Mouse (Mus musculus): Measurements from ENCODE around the gene Sgsm2. TPM values are rescaled to one million over a fixed set of nuclear protein-coding genes. Genes with fewer than 3 reads are reported as not detected.
"Not testable (repeated sequence)": the region's sequence is repeated elsewhere in the genome, so short reads cannot be mapped to it uniquely, and the experiment has no call there.

Sgsm2 gene
- polyA plus RNA-seq, 1 experiment from 2014 or later: 23.7 TPM

DNA sequence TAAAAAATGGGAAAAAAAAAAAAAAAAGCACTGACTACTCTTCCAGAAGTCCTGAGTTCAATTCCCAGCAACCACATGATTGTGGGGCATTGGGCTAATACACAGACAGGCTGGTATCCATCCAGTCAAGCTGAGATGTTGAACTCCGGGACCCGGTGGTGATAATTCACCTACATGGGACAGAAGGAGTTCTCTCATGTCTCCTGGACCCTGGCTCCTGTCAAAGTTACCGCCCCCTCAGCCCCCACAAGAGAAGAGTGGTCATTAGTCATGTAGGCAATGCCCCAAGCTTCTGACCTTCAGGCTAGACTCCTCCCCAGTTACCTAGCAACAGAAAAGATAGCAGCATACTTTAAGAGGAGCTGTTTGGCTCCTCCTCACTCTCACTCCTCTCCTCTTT lies 85.8 kb downstream of the Sgsm2 start:
- not testable (repeated sequence) for H3K4me1 ChIP-seq (replicated peaks; ENCODE audit: control insufficient read depth, insufficient read depth, low read length); H3K4me2 ChIP-seq (replicated peaks); H3K27me3 ChIP-seq (ENCODE audit: control insufficient read depth, insufficient read depth, low read length); H3K9ac ChIP-seq; ATAC-seq (ENCODE audit: low FRiP score); H3K9me3 ChIP-seq (ENCODE audit: control insufficient read depth, low read length); H3K27ac ChIP-seq; DNase-seq (ENCODE audit: low spot score); H3K4me3 ChIP-seq (replicated peaks; ENCODE audit: low read length)
- peaks cover 34% of the 10 kb centered on the region for H3K36me3 ChIP-seq (replicated peaks; ENCODE audit: control insufficient read depth, insufficient read depth)
- WGBS: 43% methylated on average over 3 of the region's 3 CpGs

DNA sequence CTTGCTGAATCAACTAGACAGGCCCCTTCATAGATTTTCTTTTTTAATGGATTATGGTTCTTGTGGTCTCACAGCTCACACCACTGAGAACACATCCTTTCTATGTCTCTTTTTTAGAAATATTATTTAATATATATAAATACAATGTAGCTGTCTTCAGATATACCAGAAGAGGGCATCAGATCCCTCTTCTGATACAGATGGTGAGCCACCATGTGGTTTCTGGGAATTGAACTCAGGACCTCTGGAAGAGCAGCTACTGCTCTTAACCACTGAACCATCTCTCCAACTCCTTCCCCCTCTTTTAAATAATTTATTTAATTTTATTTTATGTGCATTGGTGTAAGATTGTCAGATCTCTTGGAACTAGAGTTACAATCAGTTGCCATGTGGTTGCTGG lies 86.7 kb downstream of the Sgsm2 start:
- peaks cover 43% of the 10 kb centered on the region for H3K36me3 ChIP-seq (replicated peaks; ENCODE audit: control insufficient read depth, insufficient read depth)

DNA sequence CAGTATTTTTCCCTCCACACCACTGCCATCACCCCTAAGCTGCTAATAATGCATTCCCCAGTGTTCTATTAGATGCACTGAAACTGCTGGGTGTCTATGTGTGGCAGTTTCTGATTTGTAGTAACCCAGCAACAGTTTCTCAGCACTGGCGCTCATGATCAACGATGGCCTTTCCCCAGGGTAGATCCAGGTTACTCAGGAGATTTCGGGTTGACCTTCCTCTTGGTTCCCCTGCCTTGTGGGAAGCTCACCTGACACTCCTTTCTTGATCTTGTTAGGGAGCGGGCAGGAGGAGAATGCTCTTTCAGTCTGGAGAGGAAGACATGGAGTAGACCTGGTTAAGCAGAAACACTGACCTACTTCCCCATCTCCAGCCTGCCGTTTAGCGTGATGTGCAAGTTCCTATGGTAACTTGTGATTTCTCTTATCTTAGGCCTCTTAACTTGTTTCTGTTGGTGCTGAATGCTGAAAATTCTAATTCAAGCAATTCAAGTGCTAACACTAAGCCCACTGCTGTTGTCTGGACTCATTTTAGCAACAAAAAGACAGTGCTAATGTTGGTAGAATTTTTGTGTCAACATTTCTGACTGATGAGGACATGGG lies 88.5 kb downstream of the Sgsm2 start:
- Histone ChIP-seq H3K36me3 (replicated peaks; ENCODE audit: control insufficient read depth, insufficient read depth) (peaks cover 50% of the 10 kb centered on the region), H3K4me1 (replicated peaks; ENCODE audit: control insufficient read depth, insufficient read depth, low read length) (no peaks in the 10 kb centered on the region), H3K9ac (no peak overlapping the region), H3K27me3 (ENCODE audit: control insufficient read depth, insufficient read depth, low read length) (no peaks in the 10 kb centered on the region), H3K4me3 (replicated peaks; ENCODE audit: low read length) (no peak overlapping the region), H3K9me3 (ENCODE audit: control insufficient read depth, low read length) (no peaks in the 10 kb centered on the region), H3K27ac (no peak overlapping the region), H3K4me2 (replicated peaks) (no peak overlapping the region)
- 93% methylated on average over 6 of the region's 6 CpGs for WGBS
- DNase-seq (ENCODE audit: low spot score): no peak
- no peak for ATAC-seq (ENCODE audit: low FRiP score)

More for the DNA sequence above, 86.7 kb downstream of the Sgsm2 start:
- Histone ChIP-seq H3K4me1 (replicated peaks; ENCODE audit: control insufficient read depth, insufficient read depth, low read length) (no peaks in the 10 kb centered on the region), H3K27me3 (ENCODE audit: control insufficient read depth, insufficient read depth, low read length) (no peaks in the 10 kb centered on the region), H3K9ac (no peak overlapping the region), H3K9me3 (ENCODE audit: control insufficient read depth, low read length) (no peaks in the 10 kb centered on the region), H3K4me3 (replicated peaks; ENCODE audit: low read length) (no peak overlapping the region), H3K27ac (no peak overlapping the region), H3K4me2 (replicated peaks) (no peak overlapping the region)
- ATAC-seq (ENCODE audit: low FRiP score) (no peak), DNase-seq (ENCODE audit: low spot score) (no peak)

DNA sequence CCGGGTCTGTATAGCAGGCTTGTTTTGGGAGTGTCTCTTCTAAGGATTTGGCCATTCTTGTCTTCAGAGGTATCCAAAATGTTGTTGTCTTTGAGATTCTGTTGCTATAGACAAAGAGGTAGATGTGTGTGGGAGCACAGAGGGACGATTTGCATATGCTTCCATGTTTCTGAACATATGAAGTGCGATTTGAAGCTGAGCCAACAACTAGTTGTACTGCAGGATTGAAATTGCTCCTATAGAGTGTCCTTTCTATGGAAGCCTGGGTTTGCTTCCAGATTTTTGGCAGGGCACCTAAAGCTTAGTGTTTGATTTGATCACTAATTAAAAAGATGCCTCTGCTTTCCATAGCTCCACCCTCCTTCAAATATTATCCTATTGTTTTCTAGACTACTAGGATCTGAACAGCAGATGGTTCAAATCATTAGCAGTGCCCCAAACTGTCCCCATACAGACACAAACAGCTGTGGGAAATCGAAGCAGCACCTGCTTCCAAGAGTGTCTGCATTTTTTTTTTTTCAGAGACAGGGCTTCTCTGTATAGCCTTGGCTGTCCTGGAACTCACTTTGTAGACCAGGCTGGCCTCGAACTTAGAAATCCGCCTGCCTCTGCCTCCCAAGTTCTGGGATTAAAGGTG lies 89.5 kb downstream of the Sgsm2 start:
- H3K4me2 ChIP-seq (replicated peaks): no peak overlapping the region
- DNase-seq (ENCODE audit: low spot score) (no peak), ATAC-seq (ENCODE audit: low FRiP score) (no peak)
- no peaks in the 10 kb centered on the region for H3K27me3 ChIP-seq (ENCODE audit: control insufficient read depth, insufficient read depth, low read length)
- no peaks in the 10 kb centered on the region for H3K4me1 ChIP-seq (replicated peaks; ENCODE audit: control insufficient read depth, insufficient read depth, low read length)
- no peak overlapping the region for H3K4me3 ChIP-seq (replicated peaks; ENCODE audit: low read length)
- H3K9me3 ChIP-seq (ENCODE audit: control insufficient read depth, low read length): no peaks in the 10 kb centered on the region
- no peak overlapping the region for H3K27ac ChIP-seq
- H3K36me3 ChIP-seq (replicated peaks; ENCODE audit: control insufficient read depth, insufficient read depth): peaks cover 51% of the 10 kb centered on the region
- WGBS: 90% methylated on average over 6 of the region's 6 CpGs
- H3K9ac ChIP-seq: no peak overlapping the region

DNA sequence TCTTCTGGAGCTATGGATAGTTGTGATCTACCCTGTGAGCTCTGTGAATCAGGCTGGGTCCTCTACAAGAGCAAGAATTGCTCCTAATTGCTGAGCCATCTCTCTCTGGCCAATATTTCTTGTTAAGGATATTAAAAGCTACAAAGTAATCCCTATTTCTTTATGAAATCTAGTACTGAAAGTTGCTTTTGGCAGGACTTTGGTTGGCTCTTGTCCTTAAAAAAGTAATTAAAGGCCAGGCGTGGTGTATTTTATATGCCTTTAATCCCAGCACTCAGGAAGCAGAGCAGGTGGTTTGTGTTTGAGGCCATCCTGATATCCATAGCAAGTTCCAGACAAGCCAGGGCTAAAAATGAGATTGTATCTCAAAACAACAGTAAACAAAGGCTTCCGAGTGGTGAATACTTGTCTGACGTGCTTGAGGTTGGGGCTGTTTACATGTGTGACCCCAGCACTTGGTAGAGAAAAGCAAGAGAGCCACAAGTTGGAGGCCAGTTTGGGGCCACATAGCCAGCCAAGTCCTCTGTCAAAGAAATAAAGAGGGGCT lies 92.7 kb downstream of the Sgsm2 start:
- DNase-seq (ENCODE audit: low spot score) (no peak), ATAC-seq (ENCODE audit: low FRiP score) (no peak)
- 90% methylated on average over 3 of the region's 3 CpGs for WGBS
- Histone ChIP-seq H3K9ac (no peak overlapping the region), H3K36me3 (replicated peaks; ENCODE audit: control insufficient read depth, insufficient read depth) (peaks cover 61% of the 10 kb centered on the region), H3K9me3 (ENCODE audit: control insufficient read depth, low read length) (no peaks in the 10 kb centered on the region), H3K4me3 (replicated peaks; ENCODE audit: low read length) (no peak overlapping the region), H3K27ac (no peak overlapping the region), H3K27me3 (ENCODE audit: control insufficient read depth, insufficient read depth, low read length) (no peaks in the 10 kb centered on the region), H3K4me1 (replicated peaks; ENCODE audit: control insufficient read depth, insufficient read depth, low read length) (no peaks in the 10 kb centered on the region), H3K4me2 (replicated peaks) (no peak overlapping the region)

DNA sequence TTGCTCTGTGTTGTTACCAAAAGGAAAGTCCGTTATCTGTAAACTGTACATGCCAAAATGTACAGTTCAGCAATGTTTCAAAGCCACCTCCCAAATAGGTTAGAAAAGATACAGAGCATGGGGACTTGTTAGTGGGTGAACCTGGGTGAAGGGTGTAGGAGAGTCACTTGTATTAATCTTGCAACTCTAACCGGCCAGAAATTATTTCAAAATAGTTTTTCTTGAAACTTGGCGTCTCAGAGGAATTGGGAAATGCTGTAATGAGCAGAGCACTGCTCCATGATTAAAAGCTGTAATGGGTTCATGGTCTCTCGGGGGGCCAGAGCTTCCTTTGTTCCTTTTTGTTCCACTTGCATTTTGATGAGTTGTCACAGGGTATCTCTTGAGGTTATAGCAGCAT lies 96.2 kb downstream of the Sgsm2 start:
- 63% methylated on average over 4 of the region's 4 CpGs for WGBS
- Histone ChIP-seq H3K27me3 (ENCODE audit: control insufficient read depth, insufficient read depth, low read length) (no peaks in the 10 kb centered on the region), H3K9ac (no peak overlapping the region), H3K36me3 (replicated peaks; ENCODE audit: control insufficient read depth, insufficient read depth) (peaks cover 68% of the 10 kb centered on the region), H3K4me2 (replicated peaks) (no peak overlapping the region), H3K9me3 (ENCODE audit: control insufficient read depth, low read length) (no peaks in the 10 kb centered on the region), H3K27ac (no peak overlapping the region), H3K4me1 (replicated peaks; ENCODE audit: control insufficient read depth, insufficient read depth, low read length) (no peaks in the 10 kb centered on the region), H3K4me3 (replicated peaks; ENCODE audit: low read length) (no peak overlapping the region)
- ATAC-seq (ENCODE audit: low FRiP score) (no peak), DNase-seq (ENCODE audit: low spot score) (peak; percentile 28)

Small RNAs within 50 kb of the gene (microRNA-seq; reads per million reads assigned to microRNA genes)
- 1.5 reads per million for gene Mir6926

Other genes starting within 250 kb of the Sgsm2 start
- 18.4 and 19.0 TPM in 2 replicates for gene Cluh, start 247.6 kb downstream of the Sgsm2 start, polyA plus RNA-seq (2014; fragmentation: Nextera tagmentation; extraction: Ambion mirVana)
- 110 and 111 TPM in 2 replicates for gene Pafah1b1, start 172.4 kb downstream of the Sgsm2 start, polyA plus RNA-seq (2014; fragmentation: Nextera tagmentation; extraction: Ambion mirVana)
- 35.2 and 36.8 TPM in 2 replicates for gene Mettl16, start 126.2 kb downstream of the Sgsm2 start, polyA plus RNA-seq (2014; fragmentation: Nextera tagmentation; extraction: Ambion mirVana)
- 8.3 and 8.8 TPM in 2 replicates for gene Mnt, start 66.1 kb downstream of the Sgsm2 start, polyA plus RNA-seq (2014; fragmentation: Nextera tagmentation; extraction: Ambion mirVana)
- 32.1 and 33.1 TPM in 2 replicates for gene Tsr1, start 1.0 kb upstream of the Sgsm2 start, polyA plus RNA-seq (2014; fragmentation: Nextera tagmentation; extraction: Ambion mirVana)
- 12.8 and 14.0 TPM in 2 replicates for gene Smg6, start 28.8 kb upstream of the Sgsm2 start, polyA plus RNA-seq (2014; fragmentation: Nextera tagmentation; extraction: Ambion mirVana)
- gene Srr, start 28.9 kb upstream of the Sgsm2 start, polyA plus RNA-seq (2014; fragmentation: Nextera tagmentation; extraction: Ambion mirVana): 43.2 and 51.8 TPM in 2 replicates

Measured in hindbrain, embryonic 14.5 days (tissue).